Mouse (Mus musculus) cerebellum, postnatal 25 days (tissue): ENCODE measurements around the gene Cdc25a.
A peak's percentile ranks its signal among the peaks of the same experiment; 100 is the strongest.

Experiments
- DNase-seq, 2 experiments: peaks; one replicate each; pipeline ENCODE4 v3.0.0; 2021; ENCODE audit warnings: mixed read lengths in 2 of 2

Cdc25a gene

GRCm38 (mm10) chr9:109874797-109875691 lies at the start of gene Cdc25a:
Gene Cdc25a, plus strand, starts transcription at chr9:109875579.
- DNase-seq = peak; percentile 97 to 98

- DNase-seq = no peak
These were observed 49.6 kb upstream of the Cdc25a start for GRCm38 (mm10) chr9:109825739-109826138.

GRCm38 (mm10) chr9:109826181-109826580 lies 49.2 kb upstream of the Cdc25a start:
- no peak for DNase-seq

GRCm38 (mm10) chr9:109832391-109833087 lies 42.8 kb upstream of the Cdc25a start, which contains the start of gene Nme6:
Gene Nme6, plus strand, starts transcription at chr9:109832749.
- peak; percentile 91 to 92 for DNase-seq

- DNase-seq = no peak
These were observed 42.3 kb upstream of the Cdc25a start for GRCm38 (mm10) chr9:109833088-109833412.

GRCm38 (mm10) chr9:109849312-109849758 lies 26.0 kb upstream of the Cdc25a start, which contains the start of gene Camp:
Gene Camp, minus strand, starts transcription at chr9:109849617.
- no peak for DNase-seq

GRCm38 (mm10) chr9:109850099-109850498 lies 25.3 kb upstream of the Cdc25a start:
- no peak for DNase-seq

GRCm38 (mm10) chr9:109854341-109854740 lies 21.0 kb upstream of the Cdc25a start:
- no peak for DNase-seq

- DNase-seq = no peak
These were observed 19.4 kb upstream of the Cdc25a start for GRCm38 (mm10) chr9:109855947-109856346.

GRCm38 (mm10) chr9:109862397-109863044 lies 12.9 kb upstream of the Cdc25a start:
- DNase-seq = peak; percentile 81 to 89

GRCm38 (mm10) chr9:109863085-109863484 lies 12.3 kb upstream of the Cdc25a start:
- DNase-seq = no peak

- DNase-seq = no peak
These were observed 9.2 kb upstream of the Cdc25a start for GRCm38 (mm10) chr9:109866218-109866617.

GRCm38 (mm10) chr9:109870983-109871572 lies 4.3 kb upstream of the Cdc25a start:
- DNase-seq = no peak

- DNase-seq = peak; percentile 86 to 91
These were observed 569 bp downstream of the Cdc25a start for GRCm38 (mm10) chr9:109875695-109876601.

- peak in 1 of 2 experiments; percentile 39 for DNase-seq
These were observed 1.4 kb downstream of the Cdc25a start for GRCm38 (mm10) chr9:109876756-109877155.

- no peak for DNase-seq
These were observed 2.3 kb downstream of the Cdc25a start for GRCm38 (mm10) chr9:109877666-109878065.

- no peak for DNase-seq
These were observed 3.9 kb downstream of the Cdc25a start for GRCm38 (mm10) chr9:109879305-109879704.

- DNase-seq = no peak
These were observed 10.9 kb downstream of the Cdc25a start for GRCm38 (mm10) chr9:109886259-109886658.

- DNase-seq = no peak
These were observed 11.9 kb downstream of the Cdc25a start for GRCm38 (mm10) chr9:109887321-109887720.

- peak; percentile 58 to 72 for DNase-seq
These were observed 16.1 kb downstream of the Cdc25a start for GRCm38 (mm10) chr9:109891501-109891900.

GRCm38 (mm10) chr9:109892651-109893250 lies 17.4 kb downstream of the Cdc25a start:
- peak; percentile 83 to 90 for DNase-seq
